Mouse (Mus musculus) intestine, embryonic 16.5 days (tissue): ENCODE data around the gene Ttc3. TPM values are rescaled to one million over a fixed set of nuclear protein-coding genes. Genes with fewer than 3 reads are reported as not detected.

Experiments
- ATAC-seq: fragments of 200-750 bp; cut with Nextera tagmentation; 2 replicates; pipeline ENCODE4 v1.8.0; 2017; ENCODE audit warnings: moderate TSS enrichment, moderate library complexity
- H3K27ac ChIP-seq: fragments of 300-500 bp; sonication (generic); 2 replicates; pipeline ENCODE4 v1.5.1; 2014; ENCODE audit warnings: mild to moderate bottlenecking, low read length
- H3K27me3 ChIP-seq: fragments of 300-500 bp; sonication (generic); replicated peaks from 2 replicates; pipeline ENCODE4 v1.6.1; 2014; ENCODE audit warnings: low read length, control low read depth, mixed read lengths; ENCODE audit not compliant: control insufficient read depth, insufficient read depth
- H3K36me3 ChIP-seq: fragments of 300-500 bp; sonication (generic); 2 replicates; pipeline ENCODE4 v1.6.1; 2014; ENCODE audit warnings: low read length, control low read depth; ENCODE audit not compliant: control insufficient read depth, insufficient read depth
- H3K4me1 ChIP-seq: fragments of 300-500 bp; sonication (generic); 2 replicates; pipeline ENCODE4 v1.6.1; 2014; ENCODE audit warnings: low read length, control low read depth, mixed read lengths; ENCODE audit not compliant: control insufficient read depth, insufficient read depth
- H3K4me2 ChIP-seq: fragments of 300-500 bp; sonication (generic); 2 replicates; pipeline ENCODE4 v1.6.1; 2014; ENCODE audit warnings: low read depth, low read length, control low read depth
- H3K4me3 ChIP-seq: fragments of 300-500 bp; sonication (generic); 2 replicates; pipeline ENCODE4 v1.5.1; 2014; ENCODE audit warnings: mild to moderate bottlenecking, low read length
- H3K9ac ChIP-seq: fragments of 300-500 bp; sonication (generic); 2 replicates; pipeline ENCODE4 v1.6.1; 2014; ENCODE audit warnings: low read depth, low read length
- H3K9me3 ChIP-seq: fragments of 300-500 bp; sonication (generic); 2 replicates; pipeline ENCODE4 v1.6.1; 2016; ENCODE audit warnings: low read length, control low read depth; ENCODE audit not compliant: control insufficient read depth
- WGBS: fragments of 180-500 bp; shearing (Covaris S2); extraction: QIAGEN DNeasy Blood & Tissue Kit; methylation state at CpG from one replicate; pipeline ENCODE4 v1.1.7; 2014; 5-methylcytosine and 5-hydroxymethylcytosine counted together
- polyA plus RNA-seq: library from polyadenylated mRNA; unstranded; fragments of >200 nt; fragmentation: Nextera tagmentation; extraction: Ambion mirVana; gene quantifications from 2 replicates; pipeline ENCODE4 v1.2.1, GENCODE M21; 2015

Gene Ttc3
- polyA plus RNA-seq, 1 experiment from 2014 or later = 128 TPM

DNA sequence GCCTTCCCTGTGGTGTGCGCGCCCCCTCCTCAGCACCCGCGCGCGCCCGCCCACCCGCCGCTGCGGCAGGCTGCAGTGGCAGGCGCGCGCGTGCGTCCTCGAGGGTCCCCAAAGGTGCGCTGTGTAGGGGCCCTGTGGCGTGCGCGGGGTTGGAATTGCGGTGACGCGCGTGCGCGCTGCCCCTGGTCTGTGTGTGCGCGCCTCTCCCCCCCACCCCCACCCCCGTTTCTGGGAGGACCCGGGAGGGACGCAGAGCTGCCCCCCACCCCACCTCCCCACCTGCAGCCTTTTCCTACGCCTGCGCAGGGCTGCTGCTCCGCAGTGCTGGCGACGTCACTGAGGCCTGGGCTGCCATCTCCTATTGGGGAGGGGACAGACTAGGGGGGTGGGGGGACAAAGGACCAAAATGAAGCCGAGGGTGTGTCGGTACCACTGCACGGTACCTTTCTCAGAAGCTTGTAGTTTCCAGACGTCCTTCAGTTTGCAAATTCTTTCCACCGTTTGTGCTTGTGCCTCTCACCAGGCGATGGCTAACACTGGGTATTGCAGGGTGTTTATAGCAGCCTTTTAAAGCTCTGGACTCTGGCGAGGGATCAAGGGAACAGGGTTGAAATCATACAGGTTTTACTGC lies 998 bp downstream of the Ttc3 start, which contains the start of gene Pigp:
Gene Pigp, minus strand, starts transcription at position 542 of the 631 bp plus-strand sequence.
- Histone ChIP-seq H3K9ac (peak within 1 kb of the TSS; percentile 95), H3K4me2 (peak within 1 kb of the TSS; percentile 78), H3K4me3 (peak within 1 kb of the TSS; percentile 91), H3K4me1 (peaks cover 18% of the 10 kb centered on the region), H3K27me3 (no peaks in the 10 kb centered on the region), H3K9me3 (no peaks in the 10 kb centered on the region), H3K27ac (peak within 1 kb of the TSS; percentile 99), H3K36me3 (no peaks in the 10 kb centered on the region)
- 1% methylated on average over 33 of the region's 43 CpGs for WGBS
- peak; percentile 77 for ATAC-seq

DNA sequence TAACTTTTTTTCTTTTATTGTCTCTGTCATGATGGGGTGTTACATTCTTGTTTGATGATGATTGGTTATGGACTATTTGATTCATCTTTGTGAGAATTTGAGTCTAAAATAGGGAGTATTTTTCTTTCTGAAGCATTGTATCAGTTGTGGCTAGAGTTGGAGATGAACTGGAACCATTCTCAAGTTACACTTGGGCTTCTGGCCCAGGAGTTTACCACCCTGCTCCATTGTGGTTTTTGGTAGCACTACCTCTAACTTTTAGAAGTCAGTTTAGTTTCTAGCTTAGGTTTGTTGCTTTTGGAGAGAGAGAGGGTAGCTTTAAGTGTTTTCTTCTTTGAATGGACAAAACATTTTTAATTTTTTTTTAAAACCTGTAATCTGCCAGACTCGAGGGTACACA lies 9.0 kb downstream of the Ttc3 start:
- no peak overlapping the region for H3K27ac ChIP-seq
- ATAC-seq = no peak
- no peak overlapping the region for H3K4me2 ChIP-seq
- no peaks in the 10 kb centered on the region for H3K36me3 ChIP-seq
- H3K4me3 ChIP-seq = no peak overlapping the region
- H3K4me1 ChIP-seq = no peaks in the 10 kb centered on the region
- H3K9me3 ChIP-seq = no peaks in the 10 kb centered on the region
- no peak overlapping the region for H3K9ac ChIP-seq
- H3K27me3 ChIP-seq = no peaks in the 10 kb centered on the region
- 74% methylated on average over 1 of the region's 1 CpGs for WGBS

DNA sequence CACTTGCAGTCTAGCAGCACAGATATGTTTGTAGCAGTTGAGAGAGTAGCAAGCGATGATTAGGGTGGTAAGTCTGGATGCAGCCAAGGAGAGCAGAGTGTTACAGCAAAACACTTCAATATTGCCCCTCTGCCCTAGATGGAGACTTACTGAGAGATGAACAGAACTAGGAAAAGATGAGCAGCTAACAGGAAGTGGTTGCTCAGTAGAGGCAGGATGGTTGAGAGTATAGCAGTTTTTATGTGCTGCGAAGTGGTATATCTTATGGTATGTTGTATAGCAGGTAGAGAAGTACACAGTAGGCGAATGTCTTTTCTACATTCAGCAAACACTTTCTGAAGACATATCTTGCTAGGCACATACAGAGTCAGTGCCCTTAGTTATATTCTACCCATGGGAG lies 12.9 kb downstream of the Ttc3 start:
- WGBS = 97% methylated on average over 3 of the region's 3 CpGs
- Histone ChIP-seq H3K27me3 (no peaks in the 10 kb centered on the region), H3K9me3 (no peaks in the 10 kb centered on the region), H3K4me3 (no peak overlapping the region), H3K36me3 (no peaks in the 10 kb centered on the region), H3K9ac (no peak overlapping the region), H3K4me1 (no peaks in the 10 kb centered on the region), H3K27ac (no peak overlapping the region), H3K4me2 (no peak overlapping the region)
- no peak for ATAC-seq

DNA sequence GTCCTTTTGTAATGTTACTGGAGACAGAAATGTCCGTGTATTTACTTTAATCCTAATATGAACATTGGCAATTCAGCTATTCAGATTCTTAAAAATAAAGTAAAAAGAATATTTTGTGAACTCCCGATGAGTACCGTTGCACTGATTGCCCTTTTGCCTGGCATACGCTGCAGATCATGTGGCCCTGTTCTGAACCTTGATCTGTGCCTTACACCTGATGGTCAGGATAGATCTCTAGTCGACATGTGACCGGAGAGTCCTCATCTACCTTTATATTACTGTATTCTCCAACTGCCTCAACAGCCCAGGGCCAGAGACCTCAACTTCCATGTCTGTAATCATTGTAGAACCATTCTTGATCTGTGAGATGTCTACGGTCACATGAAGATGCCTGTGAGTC lies 17.3 kb downstream of the Ttc3 start:
- Histone ChIP-seq H3K9ac (no peak overlapping the region), H3K4me3 (no peak overlapping the region), H3K9me3 (no peaks in the 10 kb centered on the region), H3K27ac (no peak overlapping the region), H3K27me3 (no peaks in the 10 kb centered on the region), H3K4me1 (no peaks in the 10 kb centered on the region), H3K4me2 (no peak overlapping the region), H3K36me3 (no peaks in the 10 kb centered on the region)
- 85% methylated on average over 7 of the region's 7 CpGs for WGBS
- ATAC-seq = peak; percentile 59; the same call in 1 of the 2 replicates

DNA sequence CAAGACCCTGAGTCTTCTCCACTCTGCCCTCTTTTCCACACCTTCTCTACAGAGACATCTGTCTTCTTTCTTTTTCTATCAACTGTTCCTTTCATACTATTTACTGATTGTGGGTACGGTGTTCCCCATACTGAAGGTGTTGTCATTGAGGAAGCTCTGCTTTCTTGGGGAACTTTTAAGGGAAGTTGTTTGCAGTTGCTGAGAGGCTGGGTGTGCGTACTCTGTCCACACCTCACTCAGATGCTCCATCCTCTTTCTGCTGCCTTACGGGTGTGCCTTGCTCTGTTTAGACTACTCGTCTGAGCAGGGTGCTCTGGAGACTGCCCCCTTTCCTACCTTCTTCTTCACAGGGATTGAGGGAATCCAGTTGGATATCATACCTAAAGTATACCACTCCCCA lies 21.9 kb downstream of the Ttc3 start:
- Histone ChIP-seq H3K4me3 (no peak overlapping the region), H3K27ac (no peak overlapping the region), H3K27me3 (no peaks in the 10 kb centered on the region), H3K9ac (no peak overlapping the region), H3K9me3 (no peaks in the 10 kb centered on the region), H3K4me2 (no peak overlapping the region), H3K36me3 (no peaks in the 10 kb centered on the region), H3K4me1 (no peaks in the 10 kb centered on the region)
- WGBS = 72% methylated on average over 4 of the region's 4 CpGs
- no peak for ATAC-seq

DNA sequence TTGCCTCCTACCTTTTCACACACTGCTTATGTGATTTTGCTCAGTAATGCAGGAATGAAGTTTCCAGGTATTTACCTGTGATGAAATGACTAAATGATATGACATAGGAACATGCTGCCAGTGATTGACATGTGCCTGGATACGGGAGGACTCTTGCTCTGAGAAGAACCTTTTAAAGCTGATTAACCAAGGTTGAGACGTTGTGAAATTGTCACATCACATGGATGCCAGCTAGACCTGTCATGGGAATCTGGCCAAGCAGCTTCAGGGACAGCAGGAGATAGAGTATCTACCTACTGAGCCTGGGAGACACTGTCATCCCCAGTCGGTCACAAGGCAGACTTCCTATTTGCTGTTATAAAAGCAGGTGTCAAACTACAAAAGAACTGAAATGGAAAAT lies 24.6 kb downstream of the Ttc3 start:
- Histone ChIP-seq H3K9me3 (no peaks in the 10 kb centered on the region), H3K4me2 (no peak overlapping the region), H3K36me3 (no peaks in the 10 kb centered on the region), H3K9ac (no peak overlapping the region), H3K27me3 (no peaks in the 10 kb centered on the region), H3K4me1 (no peaks in the 10 kb centered on the region; the same call in 1 of the 2 replicates), H3K4me3 (no peak overlapping the region), H3K27ac (no peak overlapping the region)
- WGBS = 75% methylated on average over 3 of the region's 3 CpGs
- no peak for ATAC-seq

DNA sequence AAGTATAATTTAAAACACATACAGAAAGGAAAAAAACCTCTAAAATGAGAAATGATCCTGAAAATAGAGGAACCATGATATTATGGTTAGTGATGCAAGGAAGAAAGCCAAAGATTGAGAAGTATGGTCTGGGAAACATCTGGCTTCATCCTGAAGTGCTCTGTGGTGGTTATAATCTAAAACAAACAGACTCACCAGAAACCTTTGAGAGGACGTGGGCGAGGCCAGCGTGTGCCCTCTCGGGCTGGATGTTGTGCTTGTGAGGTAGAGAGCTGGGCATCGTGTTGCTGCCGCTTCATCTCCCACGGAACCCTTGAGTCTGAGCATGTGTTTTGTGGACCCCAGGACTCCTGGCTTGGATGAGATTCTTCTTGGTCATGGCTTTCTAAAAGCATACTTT lies 26.2 kb downstream of the Ttc3 start:
- ATAC-seq = no peak
- 67% methylated on average over 7 of the region's 7 CpGs for WGBS
- H3K4me1 ChIP-seq = no peaks in the 10 kb centered on the region; the same call in 1 of the 2 replicates
- no peaks in the 10 kb centered on the region for H3K27me3 ChIP-seq
- H3K9ac ChIP-seq = no peak overlapping the region
- H3K4me2 ChIP-seq = no peak overlapping the region
- no peaks in the 10 kb centered on the region for H3K36me3 ChIP-seq
- no peak overlapping the region for H3K27ac ChIP-seq
- H3K4me3 ChIP-seq = no peak overlapping the region
- H3K9me3 ChIP-seq = no peaks in the 10 kb centered on the region

DNA sequence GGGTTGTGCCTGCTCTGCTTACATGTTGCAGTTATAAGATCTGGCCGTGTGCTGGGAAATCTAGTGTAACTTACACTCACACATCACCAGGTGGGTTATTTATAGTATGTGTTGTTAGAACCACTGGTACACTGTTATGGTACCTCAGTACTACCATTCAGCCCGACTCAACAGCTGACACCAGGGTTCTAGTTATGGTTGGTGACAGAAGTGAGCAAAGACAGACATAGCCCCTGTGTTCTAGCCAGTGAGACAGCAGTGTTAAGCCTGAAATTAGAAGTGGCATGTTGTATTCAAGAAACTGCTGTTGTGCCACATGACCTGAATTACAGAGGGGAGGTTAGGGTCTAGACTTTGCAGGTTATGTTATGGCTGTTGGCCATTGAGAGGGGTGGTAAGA lies 28.7 kb downstream of the Ttc3 start:
- H3K36me3 ChIP-seq = no peaks in the 10 kb centered on the region
- 78% methylated on average over 2 of the region's 2 CpGs for WGBS

DNA sequence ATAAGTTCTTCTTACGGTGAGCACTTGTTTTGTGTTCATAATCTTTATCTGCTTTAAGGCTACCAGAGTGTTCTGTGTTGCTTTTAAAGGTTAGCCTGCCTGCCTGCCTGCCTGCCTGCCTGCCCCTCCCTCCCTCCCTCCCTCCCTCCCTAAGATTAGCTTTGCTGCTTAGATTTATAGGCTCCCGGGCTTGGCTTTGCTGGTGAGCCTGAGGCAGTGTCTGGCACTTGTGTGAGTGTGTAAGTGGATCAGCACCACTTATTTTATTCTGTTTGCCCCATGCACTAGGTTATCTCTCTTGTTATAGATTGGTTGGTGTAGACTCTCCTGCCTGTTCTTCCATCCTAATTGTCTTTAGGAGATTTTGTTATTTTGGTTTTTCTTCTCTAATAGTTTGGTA lies 31.2 kb downstream of the Ttc3 start:
- ATAC-seq = peak; percentile 26; the same call in 1 of the 2 replicates
- H3K9ac ChIP-seq = no peak overlapping the region
- no peak overlapping the region for H3K4me3 ChIP-seq
- H3K27me3 ChIP-seq = no peaks in the 10 kb centered on the region
- no peaks in the 10 kb centered on the region for H3K9me3 ChIP-seq
- no peak overlapping the region for H3K4me2 ChIP-seq
- no peak overlapping the region for H3K27ac ChIP-seq
- no peaks in the 10 kb centered on the region; the same call in 1 of the 2 replicates for H3K4me1 ChIP-seq
- WGBS = 22% methylated on average over 2 of the region's 2 CpGs
- no peaks in the 10 kb centered on the region for H3K36me3 ChIP-seq

More for the DNA sequence above, 28.7 kb downstream of the Ttc3 start:
- H3K4me1 ChIP-seq = no peaks in the 10 kb centered on the region; the same call in 1 of the 2 replicates
- ATAC-seq = no peak
- H3K4me3 ChIP-seq = no peak overlapping the region
- no peak overlapping the region for H3K27ac ChIP-seq
- no peak overlapping the region for H3K4me2 ChIP-seq
- H3K9ac ChIP-seq = no peak overlapping the region
- H3K27me3 ChIP-seq = no peaks in the 10 kb centered on the region
- no peaks in the 10 kb centered on the region for H3K9me3 ChIP-seq

DNA sequence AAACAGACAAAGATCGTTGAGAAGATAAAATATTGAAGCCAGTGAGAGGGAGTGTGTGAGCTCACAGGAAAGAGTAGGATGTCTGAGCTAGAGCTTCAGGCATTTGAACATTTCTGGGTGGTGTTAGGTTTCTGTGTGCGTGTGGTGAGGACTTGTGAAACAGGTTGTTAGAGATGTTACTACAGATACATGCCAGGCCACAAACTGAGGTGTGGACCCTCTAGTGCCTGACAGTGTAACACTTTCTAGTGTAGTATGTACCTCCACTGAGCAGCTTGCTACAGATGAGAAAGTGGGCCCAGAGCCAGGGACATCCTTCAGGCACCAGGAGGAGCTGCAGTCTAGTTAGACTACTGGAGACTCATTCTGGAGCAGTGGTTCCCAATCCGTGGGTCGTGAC lies 31.8 kb downstream of the Ttc3 start:
- Histone ChIP-seq H3K4me1 (no peaks in the 10 kb centered on the region; the same call in 1 of the 2 replicates), H3K27ac (no peak overlapping the region), H3K9me3 (no peaks in the 10 kb centered on the region), H3K4me3 (no peak overlapping the region), H3K27me3 (no peaks in the 10 kb centered on the region), H3K4me2 (no peak overlapping the region), H3K36me3 (no peaks in the 10 kb centered on the region), H3K9ac (no peak overlapping the region)
- WGBS = 70% methylated on average over 4 of the region's 4 CpGs
- ATAC-seq = peak; percentile 23; the same call in 1 of the 2 replicates
